Mouse (Mus musculus) stomach, embryonic 15.5 days (tissue): ENCODE data around the gene Zc3hav1. TPM values are rescaled to one million over a fixed set of nuclear protein-coding genes. Genes with fewer than 3 reads are reported as not detected.
A peak's percentile ranks its signal among the peaks of the same experiment; 100 is the strongest.

Experiments used
- ATAC-seq: fragments of 200-750 bp; cut with Nextera tagmentation; 2 replicates; pipeline ENCODE4 v1.8.0; 2017; ENCODE audit warnings: low read depth, moderate number of reproducible peaks, moderate TSS enrichment; ENCODE audit not compliant: insufficient read depth, low FRiP score
- H3K27ac ChIP-seq: fragments of 300-500 bp; sonication (generic); 2 replicates; pipeline ENCODE4 v1.5.1; 2015; ENCODE audit warnings: mild to moderate bottlenecking, inconsistent platforms
- H3K27me3 ChIP-seq: fragments of 300-500 bp; sonication (generic); replicated peaks from 2 replicates; pipeline ENCODE4 v1.6.1; 2015; ENCODE audit warnings: inconsistent platforms
- H3K36me3 ChIP-seq: fragments of 300-500 bp; sonication (generic); 2 replicates; pipeline ENCODE4 v1.6.1; 2015; ENCODE audit warnings: inconsistent platforms
- H3K4me1 ChIP-seq: fragments of 300-500 bp; sonication (generic); 2 replicates; pipeline ENCODE4 v1.6.1; 2015; ENCODE audit warnings: inconsistent platforms
- H3K4me2 ChIP-seq: fragments of 300-500 bp; sonication (generic); 2 replicates; pipeline ENCODE4 v1.6.1; 2015; ENCODE audit warnings: mild to moderate bottlenecking, inconsistent platforms
- H3K4me3 ChIP-seq: fragments of 300-500 bp; sonication (generic); replicated peaks from 2 replicates; pipeline ENCODE4 v1.5.1; 2015; ENCODE audit warnings: inconsistent platforms
- H3K9ac ChIP-seq: fragments of 300-500 bp; sonication (generic); 2 replicates; pipeline ENCODE4 v1.6.1; 2015; ENCODE audit warnings: inconsistent platforms
- H3K9me3 ChIP-seq: fragments of 300-500 bp; sonication (generic); 2 replicates; pipeline ENCODE4 v1.6.1; 2016; ENCODE audit warnings: inconsistent platforms
- WGBS: fragments of 180-500 bp; shearing (Covaris S2); methylation state at CpG from one replicate; pipeline ENCODE4 v1.1.7; 2015; 5-methylcytosine and 5-hydroxymethylcytosine counted together
- polyA plus RNA-seq: library from polyadenylated mRNA; unstranded; fragments of >200 nt; fragmentation: Nextera tagmentation; extraction: Ambion mirVana; gene quantifications from 2 replicates; pipeline ENCODE4 v1.2.1, GENCODE M21; 2015

Zc3hav1 gene
- polyA plus RNA-seq, result 10.2 and 12.1 TPM in 2 replicates

GRCm38 (mm10) chr6:38353811-38354722 lies at the start of gene Zc3hav1:
Gene Zc3hav1 (minus strand): TSS chr6:38354603.
- Histone ChIP-seq H3K27me3 (peaks cover 18% of the 10 kb centered on the region), H3K4me3 (peak within 1 kb of the TSS; percentile 70), H3K9ac (peak within 1 kb of the TSS; percentile 48; the same call in 1 of the 2 replicates), H3K9me3 (no peaks in the 10 kb centered on the region), H3K4me2 (peak within 1 kb of the TSS; percentile 76), H3K4me1 (peaks cover 5% of the 10 kb centered on the region; the same call in 1 of the 2 replicates), H3K27ac (peak within 1 kb of the TSS; percentile 82), H3K36me3 (no peaks in the 10 kb centered on the region)
- peak; percentile 91 for ATAC-seq
- under 1% methylated on average over 87 of the region's 87 CpGs for WGBS

DNA sequence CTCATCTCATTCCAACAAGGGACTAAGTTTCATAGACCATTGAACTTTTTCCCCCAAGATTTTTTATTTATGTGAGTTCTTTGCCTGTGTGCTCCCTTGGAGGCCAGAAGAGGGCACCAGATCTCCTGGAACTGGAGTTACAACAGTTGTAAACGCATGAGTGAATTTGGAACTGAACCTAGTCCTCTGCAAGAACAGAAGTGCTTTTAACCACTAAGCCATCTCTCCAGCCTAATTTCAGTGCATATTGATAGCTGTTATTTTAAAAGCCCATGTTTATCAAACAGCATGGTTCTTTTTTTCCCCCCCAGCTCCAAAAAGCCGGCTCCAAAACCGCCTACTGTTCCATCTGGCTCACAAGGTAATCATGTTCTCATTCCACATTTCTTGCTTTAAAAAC lies 35.3 kb upstream of the Zc3hav1 start:
- H3K36me3 ChIP-seq, result peaks cover 3% of the 10 kb centered on the region; the same call in 1 of the 2 replicates
- 83% methylated on average over 3 of the region's 3 CpGs for WGBS
- H3K4me1 ChIP-seq, result no peaks in the 10 kb centered on the region
- H3K9me3 ChIP-seq, result no peaks in the 10 kb centered on the region
- H3K4me3 ChIP-seq, result no peak overlapping the region
- no peak overlapping the region for H3K27ac ChIP-seq
- ATAC-seq, result no peak
- no peak overlapping the region for H3K9ac ChIP-seq
- H3K4me2 ChIP-seq, result no peak overlapping the region
- H3K27me3 ChIP-seq, result no peaks in the 10 kb centered on the region

DNA sequence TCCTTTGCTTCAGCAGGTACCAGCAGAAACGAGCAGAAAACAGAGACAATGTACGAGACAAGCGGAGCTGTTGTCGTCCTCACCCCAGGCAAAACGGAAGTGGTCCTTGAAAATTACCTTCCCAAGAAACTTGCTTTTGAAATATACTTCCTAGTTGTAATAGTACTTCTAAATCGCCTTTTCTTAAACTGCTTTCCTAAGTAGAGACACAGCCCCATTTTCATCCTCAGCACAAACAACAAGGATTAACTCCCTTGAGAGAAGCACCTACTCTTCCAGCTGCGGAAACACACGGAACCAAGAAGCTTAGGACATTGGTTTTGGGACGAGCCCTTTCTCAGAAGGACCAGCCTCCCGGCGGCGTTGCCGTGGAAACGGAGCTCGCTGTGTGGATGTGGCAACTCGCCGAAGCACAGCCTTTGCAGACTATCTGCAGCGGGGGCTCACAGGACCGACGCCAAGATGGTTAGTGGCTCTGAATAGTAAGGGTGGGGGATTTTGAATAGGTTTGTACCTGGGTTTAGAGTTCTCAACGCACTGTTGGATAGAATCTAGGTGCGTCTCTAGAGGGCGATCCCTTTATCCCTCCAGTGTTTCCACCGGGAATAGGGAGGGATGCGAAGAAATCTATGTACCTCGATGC lies 26.8 kb upstream of the Zc3hav1 start, which contains the start of gene Ttc26:
Ttc26 (plus strand) TSS at position 341 of the 643 bp plus-strand sequence.
- peak; percentile 83 for ATAC-seq
- Histone ChIP-seq H3K9ac (peak within 1 kb of the TSS; percentile 41; the same call in 1 of the 2 replicates), H3K4me2 (peak within 1 kb of the TSS; percentile 83), H3K27ac (peak within 1 kb of the TSS; percentile 31; the same call in 1 of the 2 replicates), H3K9me3 (no peaks in the 10 kb centered on the region), H3K4me3 (peak within 1 kb of the TSS; percentile 74), H3K4me1 (peaks cover 6% of the 10 kb centered on the region; the same call in 1 of the 2 replicates), H3K27me3 (no peaks in the 10 kb centered on the region), H3K36me3 (no peaks in the 10 kb centered on the region; the same call in 1 of the 2 replicates)
- under 1% methylated on average over 26 of the region's 26 CpGs for WGBS

DNA sequence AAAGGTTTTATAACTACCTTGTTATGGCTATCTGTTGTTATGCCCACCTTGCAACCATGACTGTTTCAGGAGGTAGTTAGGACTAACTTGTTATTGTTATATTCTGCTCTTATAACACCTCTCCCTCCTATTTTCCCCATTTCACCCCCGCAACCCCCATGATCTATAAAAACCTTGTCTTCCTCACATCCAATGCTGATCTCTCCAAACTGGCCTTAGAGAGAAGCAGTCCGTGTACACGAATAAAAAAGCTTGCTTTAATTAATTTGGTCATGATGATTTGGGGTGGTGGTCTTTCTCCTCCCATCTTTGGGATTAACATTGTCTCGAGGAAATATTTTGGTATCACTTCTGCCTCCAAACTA lies 26.3 kb upstream of the Zc3hav1 start:
- peaks cover 6% of the 10 kb centered on the region; the same call in 1 of the 2 replicates for H3K4me1 ChIP-seq
- H3K4me3 ChIP-seq, result peak overlapping the region; percentile 74
- no peaks in the 10 kb centered on the region for H3K27me3 ChIP-seq
- ATAC-seq, result no peak
- peak overlapping the region; percentile 31; the same call in 1 of the 2 replicates for H3K27ac ChIP-seq
- no peaks in the 10 kb centered on the region for H3K9me3 ChIP-seq
- 4% methylated on average over 4 of the region's 4 CpGs for WGBS
- no peaks in the 10 kb centered on the region; the same call in 1 of the 2 replicates for H3K36me3 ChIP-seq
- H3K4me2 ChIP-seq, result peak overlapping the region; percentile 83
- peak overlapping the region; percentile 41; the same call in 1 of the 2 replicates for H3K9ac ChIP-seq

- Histone ChIP-seq H3K9me3 (no peaks in the 10 kb centered on the region), H3K4me2 (no peak overlapping the region), H3K27me3 (no peaks in the 10 kb centered on the region), H3K36me3 (no peaks in the 10 kb centered on the region), H3K9ac (no peak overlapping the region), H3K4me1 (no peaks in the 10 kb centered on the region), H3K27ac (no peak overlapping the region), H3K4me3 (no peak overlapping the region)
- ATAC-seq, result no peak
- WGBS, result 57% methylated on average over 1 of the region's 1 CpGs
Observed at GRCm38 (mm10) chr6:38374271-38374670, 19.9 kb upstream of the Zc3hav1 start.

- no peaks in the 10 kb centered on the region for H3K9me3 ChIP-seq
- H3K4me3 ChIP-seq, result no peak overlapping the region
- H3K27ac ChIP-seq, result no peak overlapping the region
- H3K27me3 ChIP-seq, result no peaks in the 10 kb centered on the region
- WGBS, result 73% methylated on average over 3 of the region's 3 CpGs
- ATAC-seq, result no peak
- no peak overlapping the region for H3K4me2 ChIP-seq
- no peaks in the 10 kb centered on the region for H3K36me3 ChIP-seq
- no peaks in the 10 kb centered on the region for H3K4me1 ChIP-seq
- H3K9ac ChIP-seq, result no peak overlapping the region
Observed at GRCm38 (mm10) chr6:38369945-38370344, 15.5 kb upstream of the Zc3hav1 start.

DNA sequence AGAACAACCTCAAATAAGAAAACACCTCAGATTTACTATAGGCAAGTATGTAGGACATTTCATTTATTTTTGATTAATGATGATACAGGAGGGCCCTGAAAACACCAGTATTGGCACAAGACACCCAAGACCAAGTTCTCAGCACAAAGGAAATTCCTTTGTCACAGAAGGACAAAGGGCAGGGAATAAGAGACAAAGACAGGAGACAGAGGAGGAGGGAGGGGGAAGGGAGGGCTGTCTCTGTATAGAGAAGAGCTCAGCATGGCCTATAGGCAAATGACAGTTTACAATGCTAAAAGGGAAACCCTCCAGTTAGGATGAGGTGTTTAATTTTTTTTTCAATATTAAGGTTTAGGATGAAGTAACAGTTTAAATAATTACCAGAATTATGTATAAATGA lies 9.7 kb upstream of the Zc3hav1 start:
- H3K4me3 ChIP-seq, result no peak overlapping the region
- H3K36me3 ChIP-seq, result no peaks in the 10 kb centered on the region
- H3K9me3 ChIP-seq, result no peaks in the 10 kb centered on the region
- no peak overlapping the region for H3K4me2 ChIP-seq
- ATAC-seq, result no peak
- no peaks in the 10 kb centered on the region for H3K27me3 ChIP-seq
- no peak overlapping the region for H3K9ac ChIP-seq
- H3K4me1 ChIP-seq, result no peaks in the 10 kb centered on the region
- no peak overlapping the region for H3K27ac ChIP-seq

DNA sequence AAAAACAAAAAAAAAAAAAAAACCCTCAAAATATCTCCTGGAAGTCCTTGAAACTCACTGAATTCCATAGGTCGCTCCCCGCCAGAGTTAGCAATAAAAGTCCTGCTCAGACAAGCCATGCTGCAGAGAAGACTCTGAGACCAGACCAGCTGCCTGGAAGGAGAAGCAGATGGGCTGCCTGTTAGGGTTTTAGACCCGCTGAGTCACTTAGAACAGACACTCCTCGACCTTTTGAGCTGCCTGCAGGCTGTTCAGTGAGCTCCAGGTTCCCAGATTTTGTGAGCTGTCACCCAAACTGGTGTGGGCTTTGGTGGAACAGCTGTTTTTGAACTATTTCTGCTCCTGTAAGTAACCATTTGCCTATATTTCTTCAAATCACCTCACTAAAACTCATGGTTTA lies 9.0 kb upstream of the Zc3hav1 start:
- H3K27me3 ChIP-seq, result no peaks in the 10 kb centered on the region
- no peak overlapping the region for H3K27ac ChIP-seq
- H3K9me3 ChIP-seq, result no peaks in the 10 kb centered on the region
- no peak overlapping the region for H3K4me2 ChIP-seq
- no peak overlapping the region for H3K9ac ChIP-seq
- 63% methylated on average over 4 of the region's 4 CpGs for WGBS
- H3K36me3 ChIP-seq, result no peaks in the 10 kb centered on the region
- H3K4me3 ChIP-seq, result no peak overlapping the region
- ATAC-seq, result no peak
- H3K4me1 ChIP-seq, result no peaks in the 10 kb centered on the region

DNA sequence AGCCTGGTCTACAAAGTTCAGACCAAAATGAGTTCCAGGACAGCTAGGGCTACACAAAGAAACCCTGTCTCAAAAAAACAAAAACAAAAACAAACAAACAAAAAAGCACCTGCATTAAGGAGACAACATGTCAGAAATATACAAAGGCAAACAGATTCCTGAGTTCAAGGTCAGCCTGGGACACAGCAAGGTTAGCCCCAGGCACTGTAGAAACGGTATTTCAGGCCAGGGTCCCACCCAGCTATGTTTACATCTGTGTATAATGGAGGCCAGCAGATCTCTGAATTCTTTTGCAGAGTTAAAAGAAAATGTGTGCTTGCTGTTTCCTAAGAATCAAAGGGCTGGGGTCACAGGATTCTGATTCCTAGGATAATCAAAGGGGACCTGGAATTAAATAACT lies 7.5 kb upstream of the Zc3hav1 start:
- 37% methylated on average over 1 of the region's 1 CpGs for WGBS
- no peak for ATAC-seq
- no peaks in the 10 kb centered on the region for H3K27me3 ChIP-seq

DNA sequence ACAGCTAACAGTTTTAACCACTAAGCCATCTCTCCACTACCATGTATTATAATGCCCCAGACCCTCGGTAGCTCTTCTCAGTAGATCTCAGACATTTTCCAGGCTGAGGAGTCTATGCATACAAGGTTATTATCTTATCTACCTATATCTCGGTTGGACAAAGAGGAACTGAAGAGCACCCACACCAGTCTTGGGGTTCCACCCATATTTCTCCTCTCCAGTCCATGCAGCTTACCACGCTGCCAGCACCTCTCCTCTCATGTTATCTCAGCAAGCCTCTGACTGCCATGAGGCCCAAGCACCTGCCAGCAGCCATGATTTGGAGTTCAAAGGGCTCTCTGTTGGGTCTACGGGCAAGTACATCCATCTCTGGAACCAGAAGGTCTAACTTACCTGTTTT lies 6.7 kb upstream of the Zc3hav1 start:
- no peaks in the 10 kb centered on the region for H3K4me1 ChIP-seq
- H3K27ac ChIP-seq, result no peak overlapping the region
- no peak overlapping the region for H3K4me2 ChIP-seq
- H3K4me3 ChIP-seq, result no peak overlapping the region
- no peaks in the 10 kb centered on the region for H3K27me3 ChIP-seq
- WGBS, result 69% methylated on average over 4 of the region's 4 CpGs
- no peaks in the 10 kb centered on the region for H3K9me3 ChIP-seq
- no peak for ATAC-seq
- no peak overlapping the region for H3K9ac ChIP-seq
- no peaks in the 10 kb centered on the region for H3K36me3 ChIP-seq

More for the DNA sequence above, 7.5 kb upstream of the Zc3hav1 start:
- H3K4me3 ChIP-seq, result no peak overlapping the region
- H3K9me3 ChIP-seq, result no peaks in the 10 kb centered on the region
- no peak overlapping the region for H3K9ac ChIP-seq
- no peak overlapping the region for H3K27ac ChIP-seq
- no peaks in the 10 kb centered on the region for H3K4me1 ChIP-seq
- H3K4me2 ChIP-seq, result no peak overlapping the region
- no peaks in the 10 kb centered on the region for H3K36me3 ChIP-seq

DNA sequence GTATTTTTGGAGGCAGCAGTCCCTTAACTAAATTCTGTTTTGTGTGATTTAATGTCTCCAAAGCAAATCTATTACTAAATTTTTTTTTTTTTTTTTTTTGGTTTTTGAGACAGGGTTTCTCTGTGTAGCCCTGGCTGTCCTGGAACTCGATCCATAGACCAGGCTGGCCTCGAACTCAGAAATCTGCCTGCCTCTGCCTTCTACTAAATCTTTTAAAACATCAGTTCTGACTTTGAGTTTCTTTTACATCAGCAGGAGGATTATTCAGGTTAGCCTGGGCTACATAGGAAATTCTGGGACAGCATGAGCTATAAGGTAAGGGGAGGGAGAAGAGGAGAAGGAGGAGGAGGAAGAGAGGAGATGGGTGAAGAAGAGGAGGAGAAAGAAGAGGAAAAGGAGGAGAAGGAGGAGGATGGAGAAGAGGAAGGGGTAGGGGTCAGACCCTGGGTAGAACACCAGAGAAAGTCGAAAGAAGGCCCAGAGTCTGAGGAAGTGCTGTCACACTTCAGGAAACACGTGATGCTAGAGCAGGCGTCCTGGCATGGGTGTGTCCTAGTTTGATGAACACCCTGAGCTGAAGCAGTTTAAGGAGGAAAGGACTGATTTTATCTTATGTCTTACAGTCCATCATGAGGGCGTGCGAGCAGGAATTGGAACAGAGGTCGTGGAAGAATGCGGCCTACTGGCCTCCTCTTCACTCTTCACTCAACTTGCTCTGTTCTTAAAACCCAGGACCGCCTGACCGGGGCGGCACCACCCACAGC lies 5.5 kb upstream of the Zc3hav1 start:
- Histone ChIP-seq H3K27me3 (peaks cover 3% of the 10 kb centered on the region; the same call in 1 of the 2 replicates), H3K4me1 (0 out of 2 replicates have a peak, but pooled peaks cover 5% of the 10 kb centered on the region), H3K36me3 (no peaks in the 10 kb centered on the region), H3K4me2 (no peak overlapping the region), H3K9me3 (no peaks in the 10 kb centered on the region), H3K4me3 (no peak overlapping the region), H3K27ac (no peak overlapping the region), H3K9ac (no peak overlapping the region)
- ATAC-seq, result peak; percentile 65; the same call in 1 of the 2 replicates
- 80% methylated on average over 12 of the region's 12 CpGs for WGBS
